Mouse (Mus musculus): ENCODE results near the gene Nolc1. TPM values are rescaled to one million over a fixed set of nuclear protein-coding genes. Genes with fewer than 3 reads are reported as not detected.
A peak's percentile ranks its signal among the peaks of the same experiment; 100 is the strongest.

Nolc1 gene
- polyA plus RNA-seq, 1 experiment = 30.9 TPM

DNA sequence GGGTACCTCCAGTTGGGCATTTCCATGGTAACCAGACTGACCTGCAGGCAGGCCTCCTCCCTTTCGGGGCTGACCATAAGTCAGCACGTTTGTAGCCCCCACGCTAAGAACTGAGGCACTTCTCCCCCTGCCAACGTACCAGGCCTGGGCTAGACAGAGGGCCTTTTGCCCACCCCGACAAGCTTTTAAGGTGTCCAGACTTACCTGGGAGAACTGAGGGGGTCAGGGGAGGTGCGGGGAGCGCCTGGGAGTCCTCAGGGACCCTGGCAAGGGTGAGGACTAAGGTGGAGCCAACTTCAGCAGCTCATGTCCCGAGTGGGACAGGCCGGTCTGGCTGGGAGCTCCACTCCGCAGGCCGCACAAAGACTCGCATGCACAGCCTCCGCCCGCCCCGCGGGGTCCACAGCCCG lies 36.8 kb upstream of the Nolc1 start:
- Histone ChIP-seq H3ac (ENCODE audit: control insufficient read depth, insufficient read length) (peak overlapping the region; percentile 4), H3K4me3 (peak overlapping the region; percentile 42), H3K4me2 (ENCODE audit: low read depth) (peak overlapping the region; percentile 98), H3K36me3 (ENCODE audit: control insufficient read depth, insufficient read depth) (peaks cover 21% of the 10 kb centered on the region), H3K79me2 (ENCODE audit: control insufficient read depth, insufficient read depth) (peaks cover 73% of the 10 kb centered on the region), H3K27me3 (ENCODE audit: control insufficient read depth, insufficient read depth, insufficient read length) (no peaks in the 10 kb centered on the region)
- no peak for TF ChIP-seq MYOD1 (IDR thresholded peaks at IDR 0.05; ENCODE audit: control insufficient read depth in 1 of 3, insufficient read length in 2 of 3, low read depth in 2 of 3)
- TF ChIP-seq CEBPB (IDR thresholded peaks at IDR 0.05; ENCODE audit: insufficient read depth, poor library complexity, severe bottlenecking) = no peak
- TF ChIP-seq POLR2AphosphoS2 (IDR thresholded peaks at IDR 0.05; ENCODE audit: insufficient read length, low read depth) = no peak

DNA sequence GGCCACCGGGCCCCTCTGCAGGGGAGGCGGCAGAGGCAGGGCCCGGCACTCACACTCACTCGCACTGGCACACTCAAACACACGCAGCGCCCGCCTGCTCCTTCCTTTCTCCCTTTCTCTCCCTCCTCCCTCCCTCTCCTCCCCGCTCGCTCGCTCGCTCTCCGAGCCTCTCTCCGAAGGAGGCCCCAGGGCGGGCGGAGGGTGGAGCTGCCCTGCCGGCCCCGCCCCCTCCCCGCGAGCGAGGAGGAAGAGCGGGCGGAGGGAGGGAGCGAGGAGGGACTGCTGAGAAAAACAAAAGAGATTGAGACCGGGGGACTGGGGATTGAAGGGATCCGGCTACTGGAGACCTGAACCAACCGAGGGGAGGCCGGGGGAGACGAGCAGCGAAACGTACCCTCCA lies 36.2 kb upstream of the Nolc1 start:
- Histone ChIP-seq H3K36me3 (ENCODE audit: control insufficient read depth, insufficient read depth) (peaks cover 15% of the 10 kb centered on the region), H3K79me2 (ENCODE audit: control insufficient read depth, insufficient read depth) (peaks cover 79% of the 10 kb centered on the region), H3K4me2 (ENCODE audit: low read depth) (peak overlapping the region; percentile 86), H3ac (ENCODE audit: control insufficient read depth, insufficient read length) (peak overlapping the region; percentile 4), H3K27me3 (ENCODE audit: control insufficient read depth, insufficient read depth, insufficient read length) (no peaks in the 10 kb centered on the region), H3K4me3 (peak overlapping the region; percentile 42)
- peak; percentile 93 for TF ChIP-seq POLR2A (IDR thresholded peaks at IDR 0.05; ENCODE audit: insufficient read length, low read depth)
- peak; percentile 83 for TF ChIP-seq POLR2AphosphoS2 (IDR thresholded peaks at IDR 0.05; ENCODE audit: insufficient read length, low read depth)
- TF ChIP-seq SRF (IDR thresholded peaks at IDR 0.05; ENCODE audit: control insufficient read depth, insufficient read length, low read depth) = no peak
- TF ChIP-seq E2F4 (IDR thresholded peaks at IDR 0.05; ENCODE audit: insufficient read depth) = no peak
- TF ChIP-seq TCF3 (IDR thresholded peaks at IDR 0.05; ENCODE audit: insufficient read length, low read depth) = no peak
- no peak for TF ChIP-seq CEBPB (IDR thresholded peaks at IDR 0.05; ENCODE audit: insufficient read depth, poor library complexity, severe bottlenecking)
- TF ChIP-seq REST (IDR thresholded peaks at IDR 0.05; ENCODE audit: insufficient read depth, insufficient read length) = peak; percentile 42
- no peak for TF ChIP-seq MYOD1 (IDR thresholded peaks at IDR 0.05; ENCODE audit: control insufficient read depth in 1 of 3, insufficient read length in 2 of 3, low read depth in 2 of 3)
- TF ChIP-seq MYOG (IDR thresholded peaks at IDR 0.05; ENCODE audit: control insufficient read depth in 1 of 3, insufficient read depth in 1 of 3, insufficient read length in 2 of 3, low read depth in 2 of 3) = no peak
- TF ChIP-seq TCF12 (IDR thresholded peaks at IDR 0.05; ENCODE audit: insufficient read depth, poor library complexity, severe bottlenecking) = no peak
- TF ChIP-seq USF1 (IDR thresholded peaks at IDR 0.05; ENCODE audit: low read depth) = no peak
- TF ChIP-seq MAX (IDR thresholded peaks at IDR 0.05; ENCODE audit: low read depth) = no peak

DNA sequence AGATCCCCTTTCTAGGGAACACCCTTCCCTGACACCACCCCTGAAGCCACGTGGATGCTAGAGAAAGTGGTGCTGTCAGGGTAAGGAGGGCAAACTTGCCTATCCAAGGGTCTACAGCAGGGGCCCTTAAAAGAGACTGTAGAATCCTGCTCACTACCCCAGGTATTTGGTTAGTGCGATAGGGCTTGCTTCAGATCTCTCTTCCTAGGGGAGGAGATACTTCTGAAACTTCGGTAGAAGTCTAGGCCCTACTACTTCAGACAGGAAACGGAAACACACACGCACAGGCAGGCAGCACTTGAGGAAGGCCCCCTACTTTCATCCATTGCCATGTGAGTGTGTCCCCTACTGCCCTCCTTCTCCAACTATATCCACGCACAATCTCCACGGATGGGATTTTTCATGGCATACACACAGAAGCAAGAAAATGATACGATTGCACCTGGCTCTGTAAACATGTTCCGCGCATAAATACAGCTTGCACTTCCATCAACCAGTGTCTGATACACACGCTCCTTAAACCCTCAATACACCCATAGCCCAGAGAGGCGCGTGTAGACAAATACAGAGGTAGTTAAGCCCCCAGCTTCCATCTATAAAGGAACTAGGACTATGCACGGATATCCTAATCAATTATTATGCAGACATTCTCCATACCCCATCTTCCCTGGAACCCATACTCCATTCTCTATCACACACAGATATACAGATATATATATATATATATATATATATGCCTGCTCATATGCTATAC lies 35.3 kb upstream of the Nolc1 start:
- TF ChIP-seq E2F4 (IDR thresholded peaks at IDR 0.05; ENCODE audit: insufficient read depth) = no peak
- TF ChIP-seq MYOG (IDR thresholded peaks at IDR 0.05; ENCODE audit: control insufficient read depth in 1 of 3, insufficient read depth in 1 of 3, insufficient read length in 2 of 3, low read depth in 2 of 3) = no peak
- TF ChIP-seq TCF12 (IDR thresholded peaks at IDR 0.05; ENCODE audit: insufficient read depth, poor library complexity, severe bottlenecking) = no peak
- TF ChIP-seq POLR2A (IDR thresholded peaks at IDR 0.05; ENCODE audit: insufficient read length, low read depth) = no peak
- no peak for TF ChIP-seq CEBPB (IDR thresholded peaks at IDR 0.05; ENCODE audit: insufficient read depth, poor library complexity, severe bottlenecking)
- no peak for TF ChIP-seq POLR2AphosphoS2 (IDR thresholded peaks at IDR 0.05; ENCODE audit: insufficient read length, low read depth)
- TF ChIP-seq REST (IDR thresholded peaks at IDR 0.05; ENCODE audit: insufficient read depth, insufficient read length) = no peak
- no peak for TF ChIP-seq TCF3 (IDR thresholded peaks at IDR 0.05; ENCODE audit: insufficient read length, low read depth)
- no peak for TF ChIP-seq USF1 (IDR thresholded peaks at IDR 0.05; ENCODE audit: low read depth)
- no peak for TF ChIP-seq MAX (IDR thresholded peaks at IDR 0.05; ENCODE audit: low read depth)
- no peak for TF ChIP-seq MYOD1 (IDR thresholded peaks at IDR 0.05; ENCODE audit: control insufficient read depth in 1 of 3, insufficient read length in 2 of 3, low read depth in 2 of 3)
- no peak for TF ChIP-seq SRF (IDR thresholded peaks at IDR 0.05; ENCODE audit: control insufficient read depth, insufficient read length, low read depth)
- H3K36me3 ChIP-seq (ENCODE audit: control insufficient read depth, insufficient read depth) = peaks cover 7% of the 10 kb centered on the region
- no peaks in the 10 kb centered on the region for H3K27me3 ChIP-seq (ENCODE audit: control insufficient read depth, insufficient read depth, insufficient read length)
- H3K4me3 ChIP-seq = peak overlapping the region; percentile 42
- H3K79me2 ChIP-seq (ENCODE audit: control insufficient read depth, insufficient read depth) = peaks cover 80% of the 10 kb centered on the region
- no peak overlapping the region for H3ac ChIP-seq (ENCODE audit: control insufficient read depth, insufficient read length)
- peak overlapping the region; percentile 86 for H3K4me2 ChIP-seq (ENCODE audit: low read depth)

DNA sequence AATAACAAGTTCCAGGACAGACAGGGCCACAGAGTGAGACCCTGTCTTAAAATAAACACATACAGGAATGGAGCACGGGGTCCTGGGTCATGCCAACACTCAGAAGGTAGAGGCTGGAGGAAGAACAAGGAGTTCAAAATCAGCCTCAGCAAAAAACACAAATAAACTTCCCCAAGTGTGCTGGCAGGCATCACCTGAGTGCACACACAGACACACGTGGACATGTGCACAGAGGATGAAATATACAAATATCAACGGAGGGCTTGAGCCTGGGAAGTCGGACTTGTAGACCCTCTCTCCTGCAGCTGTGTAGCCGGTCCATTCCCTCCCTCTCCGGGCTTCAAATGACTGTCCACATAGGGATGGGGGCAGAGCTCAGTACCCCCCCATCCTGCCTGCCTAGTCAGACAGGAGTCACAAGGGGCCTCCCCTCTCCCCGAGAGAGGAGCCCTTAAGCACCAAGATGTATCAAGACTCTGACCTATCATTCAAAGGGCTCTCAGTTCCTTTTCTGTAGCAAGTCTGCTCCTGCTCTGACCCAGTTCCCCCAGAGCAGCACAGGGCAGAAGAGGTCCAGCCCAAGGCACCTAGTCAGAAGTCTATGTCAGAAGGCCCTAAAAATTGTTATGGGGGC lies 34.2 kb upstream of the Nolc1 start:
- H3K27me3 ChIP-seq (ENCODE audit: control insufficient read depth, insufficient read depth, insufficient read length) = no peaks in the 10 kb centered on the region
- H3K36me3 ChIP-seq (ENCODE audit: control insufficient read depth, insufficient read depth) = no peaks in the 10 kb centered on the region
- peak overlapping the region; percentile 68 for H3K4me3 ChIP-seq
- peaks cover 74% of the 10 kb centered on the region for H3K79me2 ChIP-seq (ENCODE audit: control insufficient read depth, insufficient read depth)
- peak overlapping the region; percentile 86 for H3K4me2 ChIP-seq (ENCODE audit: low read depth)
- no peak overlapping the region for H3ac ChIP-seq (ENCODE audit: control insufficient read depth, insufficient read length)
- TF ChIP-seq MAX (IDR thresholded peaks at IDR 0.05; ENCODE audit: low read depth) = no peak
- TF ChIP-seq MYOG (IDR thresholded peaks at IDR 0.05; ENCODE audit: control insufficient read depth in 1 of 3, insufficient read depth in 1 of 3, insufficient read length in 2 of 3, low read depth in 2 of 3) = no peak
- no peak for TF ChIP-seq TCF3 (IDR thresholded peaks at IDR 0.05; ENCODE audit: insufficient read length, low read depth)
- no peak for TF ChIP-seq SRF (IDR thresholded peaks at IDR 0.05; ENCODE audit: control insufficient read depth, insufficient read length, low read depth)
- TF ChIP-seq E2F4 (IDR thresholded peaks at IDR 0.05; ENCODE audit: insufficient read depth) = no peak
- TF ChIP-seq MYOD1 (IDR thresholded peaks at IDR 0.05; ENCODE audit: control insufficient read depth in 1 of 3, insufficient read length in 2 of 3, low read depth in 2 of 3) = no peak
- TF ChIP-seq USF1 (IDR thresholded peaks at IDR 0.05; ENCODE audit: low read depth) = no peak
